Mouse (Mus musculus): ENCODE measurements around the gene Apba2.

The Apba2 gene

GRCm38 (mm10) chr7:64595256-64595655, 93.8 kb downstream of the Apba2 start:
- DNase-seq (ENCODE audit: low read depth, low spot score) = no peak
- H3K36me3 ChIP-seq (ENCODE audit: control insufficient read depth, insufficient read depth, low read length, poor library complexity, severe bottlenecking) = no peaks in the 10 kb centered on the region
- no peaks in the 10 kb centered on the region for H3K27me3 ChIP-seq (ENCODE audit: control insufficient read depth, insufficient read depth, low read length, poor library complexity, severe bottlenecking)

- Histone ChIP-seq H3K27me3 (ENCODE audit: control insufficient read depth, insufficient read depth, low read length, poor library complexity, severe bottlenecking) (no peaks in the 10 kb centered on the region), H3K36me3 (ENCODE audit: control insufficient read depth, insufficient read depth, low read length, poor library complexity, severe bottlenecking) (no peaks in the 10 kb centered on the region)
- DNase-seq (ENCODE audit: low read depth, low spot score) = no peak
Observed at GRCm38 (mm10) chr7:64596652-64597051, 95.1 kb downstream of the Apba2 start.

GRCm38 (mm10) chr7:64609866-64610265, 108.4 kb downstream of the Apba2 start:
- Histone ChIP-seq H3K27me3 (ENCODE audit: control insufficient read depth, insufficient read depth, low read length, poor library complexity, severe bottlenecking) (no peaks in the 10 kb centered on the region), H3K36me3 (ENCODE audit: control insufficient read depth, insufficient read depth, low read length, poor library complexity, severe bottlenecking) (no peaks in the 10 kb centered on the region)
- DNase-seq (ENCODE audit: low read depth, low spot score) = no peak

DNA sequence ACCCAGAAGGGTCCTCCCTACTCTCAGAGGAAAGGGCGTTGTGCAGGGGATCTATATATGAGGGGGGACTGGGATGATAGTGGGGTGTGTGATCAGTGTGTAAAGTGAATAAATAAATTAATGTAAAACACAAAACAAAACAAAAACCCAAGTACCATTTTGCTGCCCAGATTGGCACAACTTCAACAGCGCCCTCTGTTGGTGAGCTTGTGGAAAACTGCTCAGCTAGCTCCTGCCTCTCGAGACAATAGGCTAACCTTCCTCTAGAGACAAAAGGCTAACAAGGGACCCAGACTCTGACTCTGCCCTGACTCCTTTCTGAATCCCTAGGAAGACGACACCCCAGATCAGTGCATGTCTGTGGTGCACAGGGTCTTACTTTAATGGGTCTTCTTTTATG, 109.4 kb downstream of the Apba2 start:
- H3K27me3 ChIP-seq (ENCODE audit: control insufficient read depth, insufficient read depth, low read length, poor library complexity, severe bottlenecking) = no peaks in the 10 kb centered on the region
- H3K36me3 ChIP-seq (ENCODE audit: control insufficient read depth, insufficient read depth, low read length, poor library complexity, severe bottlenecking) = no peaks in the 10 kb centered on the region
- no peak for DNase-seq (ENCODE audit: low read depth, low spot score)

- Histone ChIP-seq H3K27me3 (ENCODE audit: control insufficient read depth, insufficient read depth, low read length, poor library complexity, severe bottlenecking) (no peaks in the 10 kb centered on the region), H3K36me3 (ENCODE audit: control insufficient read depth, insufficient read depth, low read length, poor library complexity, severe bottlenecking) (no peaks in the 10 kb centered on the region)
- DNase-seq (ENCODE audit: low read depth, low spot score) = no peak
Observed at GRCm38 (mm10) chr7:64619261-64619660, 117.8 kb downstream of the Apba2 start.

DNA sequence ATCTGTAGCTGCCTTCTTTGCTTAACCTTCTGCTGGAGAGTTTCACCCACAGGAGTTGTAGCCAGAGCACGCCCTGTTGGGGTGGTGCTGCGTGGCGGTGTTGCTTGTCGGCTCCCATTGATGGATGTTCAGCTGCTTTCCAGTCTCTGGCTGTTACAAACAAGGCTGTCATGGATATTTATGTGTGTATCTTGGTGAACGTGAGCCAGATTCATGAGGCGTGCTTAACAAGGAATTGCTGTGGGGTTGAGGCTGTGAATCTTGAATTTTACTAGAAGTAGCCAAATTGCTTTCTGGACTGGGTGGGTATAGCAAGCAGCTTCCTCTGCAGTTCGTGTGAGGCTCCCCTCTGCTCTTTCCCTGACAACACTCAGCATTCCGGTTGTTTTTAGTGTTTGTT, 125.0 kb downstream of the Apba2 start:
- DNase-seq (ENCODE audit: low read depth, low spot score) = no peak
- no peaks in the 10 kb centered on the region for H3K36me3 ChIP-seq (ENCODE audit: control insufficient read depth, insufficient read depth, low read length, poor library complexity, severe bottlenecking)
- H3K27me3 ChIP-seq (ENCODE audit: control insufficient read depth, insufficient read depth, low read length, poor library complexity, severe bottlenecking) = no peaks in the 10 kb centered on the region

- Histone ChIP-seq H3K27me3 (ENCODE audit: control insufficient read depth, insufficient read depth, low read length, poor library complexity, severe bottlenecking) (no peaks in the 10 kb centered on the region), H3K36me3 (ENCODE audit: control insufficient read depth, insufficient read depth, low read length, poor library complexity, severe bottlenecking) (no peaks in the 10 kb centered on the region)
Observed at GRCm38 (mm10) chr7:64627972-64628655, 126.6 kb downstream of the Apba2 start.

DNA sequence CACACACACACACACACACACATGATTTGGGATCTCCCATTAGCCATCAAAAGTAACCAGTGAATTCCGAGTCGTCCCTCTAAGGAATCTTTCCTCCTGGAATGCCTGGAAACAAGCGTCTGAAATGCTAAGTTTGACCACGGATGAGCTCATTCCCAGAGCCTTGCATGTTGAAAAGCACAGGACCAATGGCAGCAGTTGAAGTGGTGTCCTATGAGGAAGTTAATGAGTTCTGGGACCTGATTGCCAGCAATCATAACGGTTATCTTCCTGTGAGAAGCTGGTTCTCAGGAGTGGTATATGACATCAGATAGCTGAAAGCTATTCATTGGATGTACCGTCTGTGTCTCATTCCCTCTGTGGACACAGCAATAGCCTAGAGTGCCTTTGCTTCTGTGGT, 129.2 kb downstream of the Apba2 start:
- DNase-seq (ENCODE audit: low read depth, low spot score) = no peak
- Histone ChIP-seq H3K27me3 (ENCODE audit: control insufficient read depth, insufficient read depth, low read length, poor library complexity, severe bottlenecking) (no peaks in the 10 kb centered on the region), H3K36me3 (ENCODE audit: control insufficient read depth, insufficient read depth, low read length, poor library complexity, severe bottlenecking) (no peaks in the 10 kb centered on the region)

More at GRCm38 (mm10) chr7:64627972-64628655, 126.6 kb downstream of the Apba2 start:
- no peak for DNase-seq (ENCODE audit: low read depth, low spot score)

DNA sequence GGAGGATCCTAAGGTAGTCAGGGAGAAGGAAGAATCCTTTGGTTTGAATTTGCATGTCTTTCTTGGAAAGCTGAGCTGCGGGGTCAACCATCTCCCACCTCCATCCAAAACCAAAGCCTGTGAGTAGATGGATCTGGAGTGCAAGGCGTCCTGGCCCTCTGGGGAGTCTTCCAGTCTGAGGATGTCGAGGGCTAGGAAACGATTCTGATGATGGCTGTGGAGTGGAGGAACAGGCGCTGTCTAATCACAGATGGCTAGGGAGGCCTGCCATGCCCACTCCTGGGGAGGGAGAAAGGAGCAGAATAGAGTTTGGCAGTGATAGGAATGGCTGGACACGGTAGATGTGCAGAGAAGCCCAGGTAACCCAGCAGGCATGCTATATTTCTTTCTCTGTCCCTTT, 129.6 kb downstream of the Apba2 start:
- H3K27me3 ChIP-seq (ENCODE audit: control insufficient read depth, insufficient read depth, low read length, poor library complexity, severe bottlenecking) = no peaks in the 10 kb centered on the region
- DNase-seq (ENCODE audit: low read depth, low spot score) = no peak

GRCm38 (mm10) chr7:64631781-64632351, 130.4 kb downstream of the Apba2 start:
- Histone ChIP-seq H3K36me3 (ENCODE audit: control insufficient read depth, insufficient read depth, low read length, poor library complexity, severe bottlenecking) (no peaks in the 10 kb centered on the region), H3K27me3 (ENCODE audit: control insufficient read depth, insufficient read depth, low read length, poor library complexity, severe bottlenecking) (no peaks in the 10 kb centered on the region)
- DNase-seq (ENCODE audit: low read depth, low spot score) = no peak

More for the DNA sequence above, 129.6 kb downstream of the Apba2 start:
- no peaks in the 10 kb centered on the region for H3K36me3 ChIP-seq (ENCODE audit: control insufficient read depth, insufficient read depth, low read length, poor library complexity, severe bottlenecking)

GRCm38 (mm10) chr7:64633182-64633581, 131.7 kb downstream of the Apba2 start:
- no peak for DNase-seq (ENCODE audit: low read depth, low spot score)
- no peaks in the 10 kb centered on the region for H3K27me3 ChIP-seq (ENCODE audit: control insufficient read depth, insufficient read depth, low read length, poor library complexity, severe bottlenecking)
- no peaks in the 10 kb centered on the region for H3K36me3 ChIP-seq (ENCODE audit: control insufficient read depth, insufficient read depth, low read length, poor library complexity, severe bottlenecking)

- no peak for DNase-seq (ENCODE audit: low read depth, low spot score)
- H3K27me3 ChIP-seq (ENCODE audit: control insufficient read depth, insufficient read depth, low read length, poor library complexity, severe bottlenecking) = no peaks in the 10 kb centered on the region
- no peaks in the 10 kb centered on the region for H3K36me3 ChIP-seq (ENCODE audit: control insufficient read depth, insufficient read depth, low read length, poor library complexity, severe bottlenecking)
Observed at GRCm38 (mm10) chr7:64633916-64634315, 132.4 kb downstream of the Apba2 start.

- no peaks in the 10 kb centered on the region for H3K36me3 ChIP-seq (ENCODE audit: control insufficient read depth, insufficient read depth, low read length, poor library complexity, severe bottlenecking)
- no peaks in the 10 kb centered on the region for H3K27me3 ChIP-seq (ENCODE audit: control insufficient read depth, insufficient read depth, low read length, poor library complexity, severe bottlenecking)
- DNase-seq (ENCODE audit: low read depth, low spot score) = no peak
Observed at GRCm38 (mm10) chr7:64634482-64634881, 133.0 kb downstream of the Apba2 start.

DNA sequence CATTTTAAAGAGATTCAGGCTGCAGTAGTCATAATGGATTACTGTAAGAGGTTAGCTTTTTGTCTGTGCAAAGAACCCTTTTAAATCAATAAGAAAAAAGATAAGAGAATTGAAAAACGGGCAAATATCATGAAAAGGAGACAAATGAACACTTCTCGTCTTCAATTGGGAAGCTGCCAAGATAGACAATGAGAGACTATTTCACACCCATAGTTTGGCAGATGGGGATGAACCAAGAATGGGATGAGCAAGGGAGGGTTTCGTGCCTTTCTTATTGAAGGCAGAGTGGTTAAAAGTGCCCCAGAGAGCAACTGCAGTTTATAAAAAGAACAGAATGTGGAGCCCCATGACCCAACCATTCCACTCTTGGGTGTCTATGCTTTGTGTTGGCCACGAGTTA, 137.4 kb downstream of the Apba2 start:
- no peak for DNase-seq (ENCODE audit: low read depth, low spot score)
- no peaks in the 10 kb centered on the region for H3K27me3 ChIP-seq (ENCODE audit: control insufficient read depth, insufficient read depth, low read length, poor library complexity, severe bottlenecking)
- no peaks in the 10 kb centered on the region for H3K36me3 ChIP-seq (ENCODE audit: control insufficient read depth, insufficient read depth, low read length, poor library complexity, severe bottlenecking)

DNA sequence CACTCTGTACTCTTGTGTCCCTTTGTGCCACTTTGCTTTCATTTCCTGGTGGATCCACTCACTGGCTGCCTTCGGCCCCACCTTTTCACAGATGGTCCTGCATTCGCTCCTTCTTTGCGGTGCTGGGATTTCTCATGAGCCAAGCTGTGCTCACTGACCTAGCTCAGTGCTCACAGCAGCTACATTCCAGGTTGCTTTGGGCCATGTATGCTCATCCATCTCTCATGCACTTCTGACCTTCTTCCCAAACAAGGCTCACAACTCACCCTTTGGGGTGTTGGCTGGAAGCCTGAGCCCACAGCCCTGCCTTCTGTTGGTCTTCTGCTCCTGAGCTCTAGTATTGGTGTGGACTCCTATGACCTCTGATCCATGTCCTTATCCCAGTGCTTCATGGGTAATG, 139.1 kb downstream of the Apba2 start:
- DNase-seq (ENCODE audit: low read depth, low spot score) = no peak
- Histone ChIP-seq H3K36me3 (ENCODE audit: control insufficient read depth, insufficient read depth, low read length, poor library complexity, severe bottlenecking) (no peaks in the 10 kb centered on the region), H3K27me3 (ENCODE audit: control insufficient read depth, insufficient read depth, low read length, poor library complexity, severe bottlenecking) (no peaks in the 10 kb centered on the region)

GRCm38 (mm10) chr7:64642903-64643302, 141.4 kb downstream of the Apba2 start:
- no peaks in the 10 kb centered on the region for H3K36me3 ChIP-seq (ENCODE audit: control insufficient read depth, insufficient read depth, low read length, poor library complexity, severe bottlenecking)
- H3K27me3 ChIP-seq (ENCODE audit: control insufficient read depth, insufficient read depth, low read length, poor library complexity, severe bottlenecking) = no peaks in the 10 kb centered on the region
- no peak for DNase-seq (ENCODE audit: low read depth, low spot score)
